Mouse (Mus musculus): ENCODE results near the gene 4930583I09Rik. TPM values are rescaled to one million over a fixed set of nuclear protein-coding genes. Genes with fewer than 3 reads are reported as not detected.
A peak's percentile ranks its signal among the peaks of the same experiment; 100 is the strongest.

Gene 4930583I09Rik
- not detected in 2 replicates for polyA plus RNA-seq (2012; rRNA removed)
- polyA plus RNA-seq (2014; fragmentation: Nextera tagmentation; extraction: Ambion mirVana), result not detected in 2 replicates

GRCm38 (mm10) chr17:64835928-64836327 is at the start of gene 4930583I09Rik:
Gene 4930583I09Rik (minus strand): TSS chr17:64836071.
- no peak within 1 kb of the TSS for H3K4me3 ChIP-seq (replicated peaks; ENCODE audit: low read length)
- DNase-seq (ENCODE audit: low spot score) (no peak), ATAC-seq (ENCODE audit: low FRiP score, low read depth) (no peak)
- H3K9me3 ChIP-seq (ENCODE audit: control insufficient read depth, low read length), result no peaks in the 10 kb centered on the region
- H3K27ac ChIP-seq (replicated peaks; ENCODE audit: low read depth, low read length), result no peak within 1 kb of the TSS
- no peak within 1 kb of the TSS for H3K4me2 ChIP-seq (replicated peaks; ENCODE audit: low read depth, low read length, severe bottlenecking)
- no peak within 1 kb of the TSS for H3K9ac ChIP-seq (ENCODE audit: low read depth, low read length, severe bottlenecking)
- H3K36me3 ChIP-seq (ENCODE audit: control insufficient read depth, insufficient read depth, low read length), result no peaks in the 10 kb centered on the region
- H3K4me1 ChIP-seq (ENCODE audit: control insufficient read depth, insufficient read depth, low read length), result no peaks in the 10 kb centered on the region
- no peaks in the 10 kb centered on the region for H3K27me3 ChIP-seq (ENCODE audit: control insufficient read depth, insufficient read depth, low read length)
- WGBS, result 59% methylated on average over 6 of the region's 6 CpGs
- TF ChIP-seq POLR2A (IDR thresholded peaks at IDR 0.05; ENCODE audit: borderline replicate concordance, extremely low read depth, insufficient read depth, insufficient read length), result no peak

- no peak for TF ChIP-seq POLR2A (IDR thresholded peaks at IDR 0.05; ENCODE audit: borderline replicate concordance, extremely low read depth, insufficient read depth, insufficient read length)
- H3K27ac ChIP-seq (replicated peaks; ENCODE audit: low read depth, low read length), result no peak overlapping the region
- WGBS, result 54% methylated on average over 12 of the region's 12 CpGs
- H3K4me3 ChIP-seq (replicated peaks; ENCODE audit: low read length), result no peak overlapping the region
- H3K9ac ChIP-seq (ENCODE audit: low read depth, low read length, severe bottlenecking), result no peak overlapping the region
- H3K27me3 ChIP-seq (ENCODE audit: control insufficient read depth, insufficient read depth, low read length), result no peaks in the 10 kb centered on the region
- H3K4me1 ChIP-seq (ENCODE audit: control insufficient read depth, insufficient read depth, low read length), result no peaks in the 10 kb centered on the region
- ATAC-seq (ENCODE audit: low FRiP score, low read depth) (no peak), DNase-seq (ENCODE audit: low spot score) (no peak)
- 0 out of 2 replicates have a peak overlapping the region, but pooled peaks have one; percentile 6 for H3K4me2 ChIP-seq (replicated peaks; ENCODE audit: low read depth, low read length, severe bottlenecking)
- H3K9me3 ChIP-seq (ENCODE audit: control insufficient read depth, low read length), result no peaks in the 10 kb centered on the region
- no peaks in the 10 kb centered on the region for H3K36me3 ChIP-seq (ENCODE audit: control insufficient read depth, insufficient read depth, low read length)
Measured at GRCm38 (mm10) chr17:64876111-64876510, 40.2 kb upstream of the 4930583I09Rik start.

- Histone ChIP-seq H3K9me3 (ENCODE audit: control insufficient read depth, low read length) (no peaks in the 10 kb centered on the region), H3K9ac (ENCODE audit: low read depth, low read length, severe bottlenecking) (no peak overlapping the region), H3K27me3 (ENCODE audit: control insufficient read depth, insufficient read depth, low read length) (no peaks in the 10 kb centered on the region), H3K27ac (replicated peaks; ENCODE audit: low read depth, low read length) (no peak overlapping the region), H3K4me3 (replicated peaks; ENCODE audit: low read length) (no peak overlapping the region), H3K4me1 (ENCODE audit: control insufficient read depth, insufficient read depth, low read length) (no peaks in the 10 kb centered on the region), H3K36me3 (ENCODE audit: control insufficient read depth, insufficient read depth, low read length) (no peaks in the 10 kb centered on the region), H3K4me2 (replicated peaks; ENCODE audit: low read depth, low read length, severe bottlenecking) (no peak overlapping the region)
- DNase-seq (ENCODE audit: low spot score) (no peak), ATAC-seq (ENCODE audit: low FRiP score, low read depth) (no peak)
- TF ChIP-seq POLR2A (IDR thresholded peaks at IDR 0.05; ENCODE audit: borderline replicate concordance, extremely low read depth, insufficient read depth, insufficient read length), result no peak
- WGBS, result 50% methylated on average over 4 of the region's 4 CpGs
Measured at GRCm38 (mm10) chr17:64873651-64874072, 37.8 kb upstream of the 4930583I09Rik start.

- no peak overlapping the region for H3K4me3 ChIP-seq (replicated peaks; ENCODE audit: low read length)
- no peak overlapping the region for H3K4me2 ChIP-seq (replicated peaks; ENCODE audit: low read depth, low read length, severe bottlenecking)
- no peaks in the 10 kb centered on the region for H3K9me3 ChIP-seq (ENCODE audit: control insufficient read depth, low read length)
- ATAC-seq (ENCODE audit: low FRiP score, low read depth) (no peak), DNase-seq (ENCODE audit: low spot score) (no peak)
- TF ChIP-seq POLR2A (IDR thresholded peaks at IDR 0.05; ENCODE audit: borderline replicate concordance, extremely low read depth, insufficient read depth, insufficient read length), result no peak
- H3K9ac ChIP-seq (ENCODE audit: low read depth, low read length, severe bottlenecking), result no peak overlapping the region
- 81% methylated on average over 4 of the region's 4 CpGs for WGBS
- no peaks in the 10 kb centered on the region for H3K4me1 ChIP-seq (ENCODE audit: control insufficient read depth, insufficient read depth, low read length)
- H3K27me3 ChIP-seq (ENCODE audit: control insufficient read depth, insufficient read depth, low read length), result no peaks in the 10 kb centered on the region
- no peaks in the 10 kb centered on the region for H3K36me3 ChIP-seq (ENCODE audit: control insufficient read depth, insufficient read depth, low read length)
- H3K27ac ChIP-seq (replicated peaks; ENCODE audit: low read depth, low read length), result no peak overlapping the region
Measured at GRCm38 (mm10) chr17:64863817-64864216, 27.9 kb upstream of the 4930583I09Rik start.

GRCm38 (mm10) chr17:64860963-64861362 is 25.1 kb upstream of the 4930583I09Rik start:
- Histone ChIP-seq H3K36me3 (ENCODE audit: control insufficient read depth, insufficient read depth, low read length) (no peaks in the 10 kb centered on the region), H3K4me2 (replicated peaks; ENCODE audit: low read depth, low read length, severe bottlenecking) (no peak overlapping the region), H3K27ac (replicated peaks; ENCODE audit: low read depth, low read length) (no peak overlapping the region), H3K9ac (ENCODE audit: low read depth, low read length, severe bottlenecking) (no peak overlapping the region), H3K27me3 (ENCODE audit: control insufficient read depth, insufficient read depth, low read length) (no peaks in the 10 kb centered on the region), H3K4me1 (ENCODE audit: control insufficient read depth, insufficient read depth, low read length) (no peaks in the 10 kb centered on the region), H3K9me3 (ENCODE audit: control insufficient read depth, low read length) (no peaks in the 10 kb centered on the region), H3K4me3 (replicated peaks; ENCODE audit: low read length) (no peak overlapping the region)
- 77% methylated on average over 3 of the region's 3 CpGs for WGBS
- ATAC-seq (ENCODE audit: low FRiP score, low read depth) (no peak), DNase-seq (ENCODE audit: low spot score) (no peak)
- no peak for TF ChIP-seq POLR2A (IDR thresholded peaks at IDR 0.05; ENCODE audit: borderline replicate concordance, extremely low read depth, insufficient read depth, insufficient read length)

GRCm38 (mm10) chr17:64858848-64859247 is 23.0 kb upstream of the 4930583I09Rik start:
- no peak for TF ChIP-seq POLR2A (IDR thresholded peaks at IDR 0.05; ENCODE audit: borderline replicate concordance, extremely low read depth, insufficient read depth, insufficient read length)
- Histone ChIP-seq H3K4me1 (ENCODE audit: control insufficient read depth, insufficient read depth, low read length) (no peaks in the 10 kb centered on the region), H3K4me2 (replicated peaks; ENCODE audit: low read depth, low read length, severe bottlenecking) (no peak overlapping the region), H3K36me3 (ENCODE audit: control insufficient read depth, insufficient read depth, low read length) (no peaks in the 10 kb centered on the region), H3K9me3 (ENCODE audit: control insufficient read depth, low read length) (no peaks in the 10 kb centered on the region), H3K27me3 (ENCODE audit: control insufficient read depth, insufficient read depth, low read length) (no peaks in the 10 kb centered on the region), H3K9ac (ENCODE audit: low read depth, low read length, severe bottlenecking) (no peak overlapping the region), H3K27ac (replicated peaks; ENCODE audit: low read depth, low read length) (no peak overlapping the region), H3K4me3 (replicated peaks; ENCODE audit: low read length) (no peak overlapping the region)
- ATAC-seq (ENCODE audit: low FRiP score, low read depth), result no peak
- WGBS, result 92% methylated on average over 6 of the region's 6 CpGs
- DNase-seq (ENCODE audit: low spot score), result no peak
